Mouse (Mus musculus): ENCODE data around the gene 2700049A03Rik. TPM values are rescaled to one million over a fixed set of nuclear protein-coding genes. Genes with fewer than 3 reads are reported as not detected.

The 2700049A03Rik gene
- polyA plus RNA-seq, 1 experiment, result 6.5 TPM

GRCm38 (mm10) chr12:71281201-71281768 is 144.6 kb downstream of the 2700049A03Rik start:
- Histone ChIP-seq H3K27ac (ENCODE audit: insufficient read depth, low read depth, low read length) (no peak overlapping the region), H3K4me3 (ENCODE audit: insufficient read depth, low read length) (no peak overlapping the region), H3K4me1 (ENCODE audit: control insufficient read depth, insufficient read depth, low read length) (no peaks in the 10 kb centered on the region)
- TF ChIP-seq POLR2A (IDR thresholded peaks at IDR 0.05; ENCODE audit: borderline replicate concordance, low read depth, low read length) (no peak), CTCF (IDR thresholded peaks at IDR 0.05; ENCODE audit: low read depth, low read length) (no peak)

GRCm38 (mm10) chr12:71285399-71285798 is 148.8 kb downstream of the 2700049A03Rik start:
- Histone ChIP-seq H3K4me1 (ENCODE audit: control insufficient read depth, insufficient read depth, low read length) (no peaks in the 10 kb centered on the region), H3K27ac (ENCODE audit: insufficient read depth, low read depth, low read length) (no peak overlapping the region), H3K4me3 (ENCODE audit: insufficient read depth, low read length) (no peak overlapping the region)
- TF ChIP-seq CTCF (IDR thresholded peaks at IDR 0.05; ENCODE audit: low read depth, low read length) (no peak), POLR2A (IDR thresholded peaks at IDR 0.05; ENCODE audit: borderline replicate concordance, low read depth, low read length) (no peak)

- no peak for TF ChIP-seq CTCF (IDR thresholded peaks at IDR 0.05; ENCODE audit: low read depth, low read length)
- TF ChIP-seq POLR2A (IDR thresholded peaks at IDR 0.05; ENCODE audit: borderline replicate concordance, low read depth, low read length), result no peak
- H3K4me3 ChIP-seq (ENCODE audit: insufficient read depth, low read length), result no peak overlapping the region
- H3K27ac ChIP-seq (ENCODE audit: insufficient read depth, low read depth, low read length), result no peak overlapping the region
- H3K4me1 ChIP-seq (ENCODE audit: control insufficient read depth, insufficient read depth, low read length), result peaks cover 5% of the 10 kb centered on the region
Observed at GRCm38 (mm10) chr12:71290460-71290859, 153.8 kb downstream of the 2700049A03Rik start.

Other genes with a start within 250 kb of the 2700049A03Rik start
- 95.7 and 114 TPM in 2 replicates for gene Actr10, start 199.0 kb upstream of the 2700049A03Rik start, polyA plus RNA-seq (2012; ENCODE audit: insufficient read depth, insufficient read length, missing spikeins)
- 153 and 169 TPM in 2 replicates for gene Psma3, start 162.2 kb upstream of the 2700049A03Rik start, polyA plus RNA-seq (2012; ENCODE audit: insufficient read depth, insufficient read length, missing spikeins)
- 68.0 and 78.1 TPM in 2 replicates for gene Arid4a, start 120.9 kb upstream of the 2700049A03Rik start, polyA plus RNA-seq (2012; ENCODE audit: insufficient read depth, insufficient read length, missing spikeins)
- gene Tomm20l, start 25.4 kb upstream of the 2700049A03Rik start, polyA plus RNA-seq (2012; ENCODE audit: insufficient read depth, insufficient read length, missing spikeins), result not detected in 2 replicates
- gene Timm9, start 164 bp upstream of the 2700049A03Rik start, polyA plus RNA-seq (2012; ENCODE audit: insufficient read depth, insufficient read length, missing spikeins), result 19.8 and 23.2 TPM in 2 replicates
- gene Dact1, start 173.0 kb downstream of the 2700049A03Rik start, polyA plus RNA-seq (2012; ENCODE audit: insufficient read depth, insufficient read length, missing spikeins), result 0.55 TPM in 1 of 2 replicates, not detected in the other

Measured in bone marrow macrophage, adult 2 months (primary cell).